Mouse (Mus musculus) cortical plate, adult 2 months (tissue): Measurements from ENCODE around the gene Itpr2. TPM values are rescaled to one million over a fixed set of nuclear protein-coding genes. Genes with fewer than 3 reads are reported as not detected.

Source experiments
- H3K27ac ChIP-seq: fragments of 200-500 bp; 2 replicates; pipeline ENCODE4 v1.5.1; 2012; ENCODE audit warnings: low read length, control low read depth, inconsistent platforms; ENCODE audit not compliant: insufficient read depth
- H3K4me1 ChIP-seq: fragments of 200-500 bp; 2 replicates; pipeline ENCODE4 v1.6.1; 2011; ENCODE audit warnings: low read length; ENCODE audit not compliant: control insufficient read depth, insufficient read depth
- H3K4me3 ChIP-seq: fragments of 200-500 bp; 2 replicates; pipeline ENCODE4 v1.5.1; 2011; ENCODE audit warnings: mild to moderate bottlenecking, low read length, control low read depth; ENCODE audit not compliant: insufficient read depth
- CTCF ChIP-seq: fragments of 200-500 bp; IDR thresholded peaks from 2 replicates; pipeline ENCODE4 v1.5.1; 2011; ENCODE audit warnings: mild to moderate bottlenecking, control low read depth, low read length; ENCODE audit not compliant: insufficient read depth; ENCODE audit errors: extremely low read depth
- POLR2A ChIP-seq: fragments of 200-500 bp; IDR thresholded peaks from 2 replicates; pipeline ENCODE4 v1.6.1; 2011; ENCODE audit warnings: mild to moderate bottlenecking, low read length, control low read depth; ENCODE audit not compliant: insufficient read depth; ENCODE audit errors: extremely low read depth
- polyA plus RNA-seq: library from polyadenylated mRNA; depleted of rRNA; stranded (reverse); fragments of >200 nt; gene quantifications from 2 replicates; pipeline ENCODE4 v1.2.3, GENCODE M21; 2012

The Itpr2 gene
- polyA plus RNA-seq, 1 experiment = 8.5 TPM

GRCm38 (mm10) chr6:146388010-146388409 lies 114.0 kb downstream of the Itpr2 start:
- Histone ChIP-seq H3K4me3 (no peak overlapping the region), H3K4me1 (no peaks in the 10 kb centered on the region), H3K27ac (no peak overlapping the region)
- TF ChIP-seq CTCF (no peak), POLR2A (no peak)

GRCm38 (mm10) chr6:146387039-146387713 lies 114.8 kb downstream of the Itpr2 start:
- Histone ChIP-seq H3K4me1 (no peaks in the 10 kb centered on the region), H3K27ac (no peak overlapping the region), H3K4me3 (no peak overlapping the region)
- TF ChIP-seq CTCF (no peak), POLR2A (no peak)

GRCm38 (mm10) chr6:146379263-146379662 lies 122.8 kb downstream of the Itpr2 start:
- TF ChIP-seq CTCF = no peak
- no peak for TF ChIP-seq POLR2A
- H3K4me1 ChIP-seq = no peaks in the 10 kb centered on the region
- H3K27ac ChIP-seq = no peak overlapping the region
- H3K4me3 ChIP-seq = no peak overlapping the region

GRCm38 (mm10) chr6:146371511-146371910 lies 130.5 kb downstream of the Itpr2 start:
- H3K4me3 ChIP-seq = no peak overlapping the region
- TF ChIP-seq POLR2A = no peak
- TF ChIP-seq CTCF = no peak
- H3K27ac ChIP-seq = no peak overlapping the region
- no peaks in the 10 kb centered on the region for H3K4me1 ChIP-seq

GRCm38 (mm10) chr6:146366180-146366579 lies 135.8 kb downstream of the Itpr2 start:
- TF ChIP-seq CTCF = no peak
- TF ChIP-seq POLR2A = no peak
- Histone ChIP-seq H3K4me1 (no peaks in the 10 kb centered on the region), H3K27ac (no peak overlapping the region), H3K4me3 (no peak overlapping the region)

GRCm38 (mm10) chr6:146357911-146358310 lies 144.1 kb downstream of the Itpr2 start:
- TF ChIP-seq POLR2A (no peak), CTCF (no peak)
- Histone ChIP-seq H3K27ac (no peak overlapping the region), H3K4me3 (no peak overlapping the region), H3K4me1 (no peaks in the 10 kb centered on the region)

GRCm38 (mm10) chr6:146352258-146352805 lies 149.7 kb downstream of the Itpr2 start:
- Histone ChIP-seq H3K4me1 (no peaks in the 10 kb centered on the region), H3K4me3 (no peak overlapping the region), H3K27ac (no peak overlapping the region)
- TF ChIP-seq CTCF (no peak), POLR2A (no peak)

- Histone ChIP-seq H3K4me1 (no peaks in the 10 kb centered on the region), H3K27ac (no peak overlapping the region), H3K4me3 (no peak overlapping the region)
- no peak for TF ChIP-seq POLR2A
- TF ChIP-seq CTCF = no peak
Observed at GRCm38 (mm10) chr6:146351816-146352215, 150.2 kb downstream of the Itpr2 start.

GRCm38 (mm10) chr6:146347568-146347967 lies 154.5 kb downstream of the Itpr2 start:
- no peak overlapping the region for H3K27ac ChIP-seq
- H3K4me3 ChIP-seq = no peak overlapping the region
- H3K4me1 ChIP-seq = peaks cover 3% of the 10 kb centered on the region; the same call in 1 of the 2 replicates
- TF ChIP-seq POLR2A = no peak
- no peak for TF ChIP-seq CTCF

- Histone ChIP-seq H3K4me1 (peaks cover 3% of the 10 kb centered on the region; the same call in 1 of the 2 replicates), H3K4me3 (no peak overlapping the region), H3K27ac (no peak overlapping the region)
- TF ChIP-seq POLR2A = no peak
- TF ChIP-seq CTCF = no peak
Observed at GRCm38 (mm10) chr6:146346545-146347195, 155.4 kb downstream of the Itpr2 start.
